Mouse (Mus musculus) MEL (cell line): ENCODE results near the gene Cdr2l.

Experiments
- CTCF ChIP-seq, 3 experiments: IDR thresholded peaks in 2 of 3; conservative IDR thresholded peaks in 1 of 3; 2 replicates each; pipeline ENCODE4 v1.5.1; 2011 to 2012; ENCODE audit warnings: low read length in 3 of 3, low read depth in 2 of 3, mild to moderate bottlenecking in 2 of 3, improper control_type of control experiment in 1 of 3, inconsistent platforms in 1 of 3, mixed read lengths in 1 of 3, moderate library complexity in 1 of 3; ENCODE audit not compliant: control insufficient read depth in 1 of 3, insufficient read depth in 1 of 3, poor library complexity in 1 of 3, severe bottlenecking in 1 of 3
- E2F4 ChIP-seq: IDR thresholded peaks from 2 replicates; pipeline ENCODE4 v1.6.1; 2011; ENCODE audit warnings: low read depth, low read length, improper control_type of control experiment, borderline replicate concordance
- POLR2A ChIP-seq, 2 experiments: IDR thresholded peaks; 2 replicates each; pipeline ENCODE4 v1.6.1; 2011 to 2012; ENCODE audit warnings: low read length in 2 of 2, mild to moderate bottlenecking in 2 of 2, control low read depth in 1 of 2, improper control_type of control experiment in 1 of 2, low read depth in 1 of 2, moderate library complexity in 1 of 2; ENCODE audit not compliant: control insufficient read depth in 1 of 2, insufficient read depth in 1 of 2, poor library complexity in 1 of 2

GRCm38 (mm10) chr11:115419531-115420237 is 38.0 kb downstream of the Cdr2l start, which contains the start of the genes Atp5h and Kctd2:
- TF ChIP-seq CTCF (IDR thresholded peaks at IDR 0.05 in 2 of 3, conservative IDR thresholded peaks at IDR 0.05 in 1 of 3; ENCODE audit: control insufficient read depth in 1 of 3, insufficient read depth in 1 of 3, low read depth in 2 of 3, low read length in 3 of 3, poor library complexity in 1 of 3, severe bottlenecking in 1 of 3) (no peak), E2F4 (peak; percentile 77; the same call in 1 of the 2 replicates), POLR2A (IDR thresholded peaks at IDR 0.05; ENCODE audit: control insufficient read depth in 1 of 2, insufficient read depth in 1 of 2, low read depth in 1 of 2, low read length in 2 of 2, poor library complexity in 1 of 2) (peak; percentile 96 to 98)
